Mouse (Mus musculus): ENCODE results near the gene Stk35. TPM values are rescaled to one million over a fixed set of nuclear protein-coding genes. Genes with fewer than 3 reads are reported as not detected.

Stk35 gene
- polyA plus RNA-seq, 1 experiment from 2014 or later, result 6.4 TPM

- no peak overlapping the region for H3K4me3 ChIP-seq (ENCODE audit: low read depth, low read length)
- H3K36me3 ChIP-seq (ENCODE audit: control insufficient read depth, insufficient read depth, low read length), result peaks cover 14% of the 10 kb centered on the region
- H3K27ac ChIP-seq (ENCODE audit: low read length), result no peak overlapping the region
- 98% methylated on average over 7 of the region's 7 CpGs for WGBS
- H3K27me3 ChIP-seq (ENCODE audit: control insufficient read depth, insufficient read depth, low read depth, low read length), result no peaks in the 10 kb centered on the region
- peaks cover 10% of the 10 kb centered on the region for H3K4me1 ChIP-seq (ENCODE audit: control insufficient read depth, insufficient read depth, low read length)
- no peak for ATAC-seq
- no peak overlapping the region for H3K4me2 ChIP-seq (ENCODE audit: low read length)
- no peak overlapping the region for H3K9ac ChIP-seq (ENCODE audit: low read depth, low read length)
- no peaks in the 10 kb centered on the region for H3K9me3 ChIP-seq (replicated peaks; ENCODE audit: control insufficient read depth, low read length, poor library complexity, severe bottlenecking)
Measured at GRCm38 (mm10) chr2:129810563-129810962, 10.2 kb downstream of the Stk35 start.

DNA sequence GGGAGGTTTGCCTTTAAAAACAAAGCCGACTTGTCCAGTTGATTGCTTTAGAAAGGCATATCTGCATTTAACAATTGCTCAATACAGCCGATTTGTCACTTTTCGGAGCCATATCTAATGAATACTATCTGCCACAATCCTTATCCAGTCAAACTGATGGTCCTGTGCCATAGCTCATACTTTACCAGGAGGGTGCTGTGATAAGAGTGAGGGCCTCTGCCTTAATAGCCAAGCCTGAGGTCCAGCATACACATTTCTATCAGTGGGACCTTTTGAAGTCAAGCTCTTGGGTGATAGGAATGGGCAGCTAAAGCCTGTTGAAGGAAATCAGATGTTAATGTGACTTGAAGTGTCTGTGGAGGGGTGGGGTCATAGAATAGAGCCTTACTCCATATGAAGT is 13.7 kb downstream of the Stk35 start:
- H3K4me3 ChIP-seq (ENCODE audit: low read depth, low read length), result no peak overlapping the region
- no peak for ATAC-seq
- no peak overlapping the region for H3K9ac ChIP-seq (ENCODE audit: low read depth, low read length)
- peaks cover 17% of the 10 kb centered on the region for H3K36me3 ChIP-seq (ENCODE audit: control insufficient read depth, insufficient read depth, low read length)
- no peaks in the 10 kb centered on the region for H3K9me3 ChIP-seq (replicated peaks; ENCODE audit: control insufficient read depth, low read length, poor library complexity, severe bottlenecking)
- 94% methylated on average over 3 of the region's 3 CpGs for WGBS
- H3K4me1 ChIP-seq (ENCODE audit: control insufficient read depth, insufficient read depth, low read length), result peaks cover 2% of the 10 kb centered on the region; the same call in 1 of the 2 replicates
- no peak overlapping the region for H3K4me2 ChIP-seq (ENCODE audit: low read length)
- H3K27ac ChIP-seq (ENCODE audit: low read length), result no peak overlapping the region
- H3K27me3 ChIP-seq (ENCODE audit: control insufficient read depth, insufficient read depth, low read depth, low read length), result no peaks in the 10 kb centered on the region

DNA sequence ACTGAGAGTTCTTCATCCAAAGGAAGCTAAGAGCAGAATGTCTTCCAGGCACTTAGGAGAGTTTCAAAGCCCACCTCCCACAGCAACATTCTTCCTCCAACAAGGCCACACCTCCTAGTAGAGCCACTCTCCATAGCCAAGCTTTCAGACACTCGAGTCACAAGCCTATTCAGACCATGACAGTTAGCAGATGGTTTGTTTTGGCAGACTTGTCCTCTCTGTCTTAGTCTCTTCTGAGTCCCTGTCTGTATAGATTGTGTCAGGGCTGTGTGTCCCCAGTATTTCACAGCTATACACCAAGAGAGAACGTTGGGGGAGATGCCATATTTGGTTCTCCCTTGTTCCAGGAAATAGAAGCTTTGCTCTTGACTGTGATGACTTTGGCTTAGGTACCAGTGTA is 14.8 kb downstream of the Stk35 start:
- no peak for ATAC-seq
- WGBS, result 80% methylated on average over 2 of the region's 2 CpGs
- Histone ChIP-seq H3K4me2 (ENCODE audit: low read length) (no peak overlapping the region), H3K9ac (ENCODE audit: low read depth, low read length) (no peak overlapping the region), H3K27me3 (ENCODE audit: control insufficient read depth, insufficient read depth, low read depth, low read length) (no peaks in the 10 kb centered on the region), H3K27ac (ENCODE audit: low read length) (no peak overlapping the region), H3K36me3 (ENCODE audit: control insufficient read depth, insufficient read depth, low read length) (peaks cover 17% of the 10 kb centered on the region), H3K9me3 (replicated peaks; ENCODE audit: control insufficient read depth, low read length, poor library complexity, severe bottlenecking) (no peaks in the 10 kb centered on the region), H3K4me3 (ENCODE audit: low read depth, low read length) (no peak overlapping the region), H3K4me1 (ENCODE audit: control insufficient read depth, insufficient read depth, low read length) (peaks cover 2% of the 10 kb centered on the region; the same call in 1 of the 2 replicates)

DNA sequence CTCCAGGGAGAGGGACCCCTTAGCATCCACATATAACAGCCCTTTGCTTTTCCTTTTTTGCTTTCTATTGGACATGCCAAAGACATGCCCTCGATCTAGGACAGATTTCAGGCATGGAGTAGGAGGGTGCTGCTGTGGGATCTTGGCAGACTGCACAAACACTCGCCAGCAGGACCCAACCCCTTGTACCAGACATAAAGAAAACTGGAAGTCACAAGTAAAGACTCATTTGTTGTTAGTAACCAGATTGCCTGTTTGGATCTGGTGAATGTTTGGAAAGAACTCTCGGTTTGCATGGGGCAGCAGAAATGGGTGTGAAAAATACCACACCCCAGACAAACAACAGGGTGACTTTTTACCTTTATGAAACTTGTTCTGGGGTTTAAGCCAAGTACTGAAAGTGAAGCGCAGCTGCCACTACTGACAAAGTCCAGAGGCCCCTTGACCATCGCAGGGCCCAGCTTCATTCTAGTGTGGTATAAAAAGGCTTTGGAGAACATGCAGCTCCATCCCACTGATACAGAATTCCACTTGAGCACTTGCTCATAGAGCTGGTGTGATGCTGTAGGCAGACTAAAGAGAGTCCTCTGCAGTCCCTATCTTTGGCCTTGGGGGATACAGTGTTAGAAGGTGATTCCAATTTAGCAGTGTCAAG is 17.4 kb downstream of the Stk35 start:
- H3K4me3 ChIP-seq (ENCODE audit: low read depth, low read length), result no peak overlapping the region
- 0 out of 2 replicates have a peak, but pooled peaks cover 3% of the 10 kb centered on the region for H3K36me3 ChIP-seq (ENCODE audit: control insufficient read depth, insufficient read depth, low read length)
- WGBS, result 89% methylated on average over 5 of the region's 5 CpGs
- no peak for ATAC-seq
- H3K27ac ChIP-seq (ENCODE audit: low read length), result no peak overlapping the region
- no peak overlapping the region for H3K4me2 ChIP-seq (ENCODE audit: low read length)
- peaks cover 2% of the 10 kb centered on the region for H3K4me1 ChIP-seq (ENCODE audit: control insufficient read depth, insufficient read depth, low read length)
- no peaks in the 10 kb centered on the region for H3K27me3 ChIP-seq (ENCODE audit: control insufficient read depth, insufficient read depth, low read depth, low read length)
- H3K9me3 ChIP-seq (replicated peaks; ENCODE audit: control insufficient read depth, low read length, poor library complexity, severe bottlenecking), result no peaks in the 10 kb centered on the region
- no peak overlapping the region for H3K9ac ChIP-seq (ENCODE audit: low read depth, low read length)

DNA sequence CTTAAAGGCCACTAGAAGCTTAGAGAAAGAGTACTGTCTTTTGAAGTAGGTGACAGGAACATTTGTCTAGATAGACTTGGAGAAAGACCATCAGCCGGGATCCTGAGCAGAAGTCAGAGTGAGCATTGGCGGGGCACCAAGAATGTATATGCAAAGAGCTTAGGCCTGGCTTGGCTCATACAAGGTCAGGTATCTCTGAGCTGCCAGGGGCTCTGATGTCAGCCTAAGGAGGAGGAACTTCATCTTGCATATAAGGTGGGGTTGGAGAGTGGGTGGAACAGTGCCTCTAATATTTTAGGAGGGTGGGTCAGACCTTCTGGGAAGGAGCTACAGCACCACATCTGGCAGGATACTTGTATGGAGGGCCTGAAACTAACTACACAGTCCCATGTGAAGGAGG is 18.6 kb downstream of the Stk35 start:
- no peak overlapping the region for H3K4me2 ChIP-seq (ENCODE audit: low read length)
- H3K27me3 ChIP-seq (ENCODE audit: control insufficient read depth, insufficient read depth, low read depth, low read length), result no peaks in the 10 kb centered on the region
- H3K4me3 ChIP-seq (ENCODE audit: low read depth, low read length), result no peak overlapping the region
- 0 out of 2 replicates have a peak, but pooled peaks cover 3% of the 10 kb centered on the region for H3K36me3 ChIP-seq (ENCODE audit: control insufficient read depth, insufficient read depth, low read length)
- 93% methylated on average over 2 of the region's 2 CpGs for WGBS
- ATAC-seq, result no peak
- peaks cover 2% of the 10 kb centered on the region for H3K4me1 ChIP-seq (ENCODE audit: control insufficient read depth, insufficient read depth, low read length)
- no peaks in the 10 kb centered on the region for H3K9me3 ChIP-seq (replicated peaks; ENCODE audit: control insufficient read depth, low read length, poor library complexity, severe bottlenecking)
- no peak overlapping the region for H3K27ac ChIP-seq (ENCODE audit: low read length)
- H3K9ac ChIP-seq (ENCODE audit: low read depth, low read length), result no peak overlapping the region

GRCm38 (mm10) chr2:129819531-129819930 is 19.2 kb downstream of the Stk35 start:
- Histone ChIP-seq H3K9me3 (replicated peaks; ENCODE audit: control insufficient read depth, low read length, poor library complexity, severe bottlenecking) (no peaks in the 10 kb centered on the region), H3K4me1 (ENCODE audit: control insufficient read depth, insufficient read depth, low read length) (peaks cover 2% of the 10 kb centered on the region), H3K27me3 (ENCODE audit: control insufficient read depth, insufficient read depth, low read depth, low read length) (no peaks in the 10 kb centered on the region), H3K27ac (ENCODE audit: low read length) (no peak overlapping the region), H3K9ac (ENCODE audit: low read depth, low read length) (no peak overlapping the region), H3K4me2 (ENCODE audit: low read length) (no peak overlapping the region), H3K36me3 (ENCODE audit: control insufficient read depth, insufficient read depth, low read length) (0 out of 2 replicates have a peak, but pooled peaks cover 3% of the 10 kb centered on the region), H3K4me3 (ENCODE audit: low read depth, low read length) (no peak overlapping the region)
- WGBS, result 71% methylated on average over 2 of the region's 2 CpGs
- no peak for ATAC-seq

DNA sequence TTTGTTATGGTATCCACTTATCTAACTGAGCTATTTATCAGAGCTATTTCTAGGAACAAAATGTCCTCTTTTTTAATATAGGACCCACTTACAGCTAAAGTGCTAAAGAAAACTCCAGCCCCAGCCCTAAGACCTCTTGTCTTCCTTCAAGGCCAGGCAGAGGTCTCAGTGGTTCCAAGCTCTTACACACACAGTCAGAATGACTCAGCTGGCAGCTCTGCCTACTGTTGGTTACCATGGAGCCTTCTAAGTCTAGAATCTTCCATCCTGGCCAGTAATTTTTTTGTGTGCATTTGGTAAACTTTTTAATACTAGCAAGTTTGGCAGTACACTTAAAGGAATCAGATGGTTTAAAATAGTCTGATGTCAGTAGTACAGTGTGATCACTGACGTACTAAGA is 19.6 kb downstream of the Stk35 start:
- Histone ChIP-seq H3K4me3 (ENCODE audit: low read depth, low read length) (no peak overlapping the region), H3K4me2 (ENCODE audit: low read length) (no peak overlapping the region), H3K36me3 (ENCODE audit: control insufficient read depth, insufficient read depth, low read length) (0 out of 2 replicates have a peak, but pooled peaks cover 3% of the 10 kb centered on the region), H3K9ac (ENCODE audit: low read depth, low read length) (no peak overlapping the region), H3K9me3 (replicated peaks; ENCODE audit: control insufficient read depth, low read length, poor library complexity, severe bottlenecking) (no peaks in the 10 kb centered on the region), H3K4me1 (ENCODE audit: control insufficient read depth, insufficient read depth, low read length) (no peaks in the 10 kb centered on the region; the same call in 1 of the 2 replicates), H3K27me3 (ENCODE audit: control insufficient read depth, insufficient read depth, low read depth, low read length) (no peaks in the 10 kb centered on the region), H3K27ac (ENCODE audit: low read length) (no peak overlapping the region)
- WGBS, result 86% methylated on average over 1 of the region's 1 CpGs
- ATAC-seq, result no peak

DNA sequence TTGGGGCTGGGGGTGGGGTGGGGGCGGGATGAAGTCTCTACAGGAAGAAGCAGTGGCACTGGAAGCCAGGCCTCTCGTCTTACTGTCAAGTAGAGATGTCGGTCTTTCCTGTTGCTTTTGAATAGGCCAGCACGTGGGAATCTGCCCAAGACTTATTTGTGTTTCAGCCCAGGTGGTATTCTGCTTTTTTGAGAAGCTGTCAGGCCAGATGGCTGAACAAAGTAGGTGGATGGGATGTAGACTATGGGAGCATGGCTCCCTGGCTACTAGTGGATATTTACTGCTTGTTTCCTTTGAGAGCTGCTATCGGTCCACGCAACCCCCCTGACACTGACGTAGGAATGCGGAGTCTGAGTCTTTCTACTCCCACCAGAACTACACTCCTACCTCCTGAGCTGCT is 20.7 kb downstream of the Stk35 start:
- no peak overlapping the region for H3K27ac ChIP-seq (ENCODE audit: low read length)
- no peak overlapping the region for H3K9ac ChIP-seq (ENCODE audit: low read depth, low read length)
- ATAC-seq, result no peak
- H3K4me2 ChIP-seq (ENCODE audit: low read length), result no peak overlapping the region
- 78% methylated on average over 8 of the region's 8 CpGs for WGBS
- H3K4me3 ChIP-seq (ENCODE audit: low read depth, low read length), result no peak overlapping the region
- no peaks in the 10 kb centered on the region; the same call in 1 of the 2 replicates for H3K4me1 ChIP-seq (ENCODE audit: control insufficient read depth, insufficient read depth, low read length)
- H3K36me3 ChIP-seq (ENCODE audit: control insufficient read depth, insufficient read depth, low read length), result 0 out of 2 replicates have a peak, but pooled peaks cover 3% of the 10 kb centered on the region
- H3K9me3 ChIP-seq (replicated peaks; ENCODE audit: control insufficient read depth, low read length, poor library complexity, severe bottlenecking), result no peaks in the 10 kb centered on the region
- H3K27me3 ChIP-seq (ENCODE audit: control insufficient read depth, insufficient read depth, low read depth, low read length), result no peaks in the 10 kb centered on the region

DNA sequence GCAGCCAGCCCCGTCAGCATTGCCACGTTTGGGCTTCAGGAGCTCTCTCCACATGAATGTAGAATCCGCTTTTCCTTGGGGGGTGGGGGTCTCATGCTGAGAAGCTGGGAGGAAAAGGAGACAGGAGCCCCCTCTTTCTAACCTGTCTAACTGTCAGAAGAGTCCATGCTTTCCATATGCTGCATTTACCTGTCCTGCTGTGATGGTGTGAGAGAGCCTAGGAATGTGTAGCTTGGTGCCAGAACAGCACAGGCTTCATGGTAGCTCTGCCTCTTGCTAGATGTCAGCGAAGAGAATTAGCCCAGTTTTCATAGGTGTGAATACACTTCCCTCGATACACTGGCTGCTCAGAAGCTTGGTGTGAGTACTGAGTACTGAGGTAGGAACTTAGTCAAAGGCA is 21.3 kb downstream of the Stk35 start:
- WGBS, result 86% methylated on average over 5 of the region's 5 CpGs
- H3K27me3 ChIP-seq (ENCODE audit: control insufficient read depth, insufficient read depth, low read depth, low read length), result no peaks in the 10 kb centered on the region
- H3K4me2 ChIP-seq (ENCODE audit: low read length), result no peak overlapping the region
- no peak overlapping the region for H3K4me3 ChIP-seq (ENCODE audit: low read depth, low read length)
- 0 out of 2 replicates have a peak, but pooled peaks cover 3% of the 10 kb centered on the region for H3K36me3 ChIP-seq (ENCODE audit: control insufficient read depth, insufficient read depth, low read length)
- H3K9ac ChIP-seq (ENCODE audit: low read depth, low read length), result no peak overlapping the region
- no peak for ATAC-seq
- no peaks in the 10 kb centered on the region; the same call in 1 of the 2 replicates for H3K4me1 ChIP-seq (ENCODE audit: control insufficient read depth, insufficient read depth, low read length)
- no peak overlapping the region for H3K27ac ChIP-seq (ENCODE audit: low read length)
- H3K9me3 ChIP-seq (replicated peaks; ENCODE audit: control insufficient read depth, low read length, poor library complexity, severe bottlenecking), result no peaks in the 10 kb centered on the region

All from midbrain, embryonic 16.5 days (tissue).